Mouse (Mus musculus): Measurements from ENCODE around the gene Cox6a1. TPM values are rescaled to one million over a fixed set of nuclear protein-coding genes. Genes with fewer than 3 reads are reported as not detected.

The Cox6a1 gene
- total and polyA plus RNA-seq, 2 experiments: 422 to 2,238 TPM

DNA sequence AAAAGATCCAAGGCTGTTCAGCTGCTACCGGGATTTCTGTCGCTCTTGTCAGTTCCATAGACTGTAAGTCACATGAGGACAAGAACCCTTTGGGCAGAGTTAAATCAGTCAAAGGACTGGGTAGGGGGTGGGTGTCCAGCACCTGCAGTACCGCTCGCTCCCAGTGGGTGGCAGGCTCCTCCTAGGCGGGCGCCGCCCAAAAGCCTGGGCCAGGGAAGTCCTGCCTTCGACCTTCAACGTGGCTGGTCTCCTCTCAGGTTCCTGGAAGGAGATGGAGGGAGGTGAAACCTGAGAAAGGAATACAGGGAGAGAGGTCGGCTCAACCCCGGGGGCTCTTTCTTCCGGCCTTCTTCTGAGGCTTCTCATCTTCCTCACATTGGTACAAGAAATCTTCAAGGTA, 10.1 kb upstream of the Cox6a1 start:
- H3K27ac ChIP-seq (replicated peaks; ENCODE audit: insufficient read depth, low read depth, low read length): no peak overlapping the region
- no peak overlapping the region for H3K9ac ChIP-seq (ENCODE audit: low read depth, low read length)
- no peaks in the 10 kb centered on the region for H3K79me2 ChIP-seq (ENCODE audit: control insufficient read depth, insufficient read depth, low read length)
- no peak overlapping the region for H3K4me3 ChIP-seq (ENCODE audit: insufficient read depth, low read depth, low read length)
- no peaks in the 10 kb centered on the region for H3K36me3 ChIP-seq (ENCODE audit: control insufficient read depth, insufficient read depth, low read length)
- WGBS: 5% methylated on average over 12 of the region's 12 CpGs
- H3K27me3 ChIP-seq (ENCODE audit: control insufficient read depth, insufficient read depth, low read length): no peaks in the 10 kb centered on the region; the same call in none of the 2 replicates
- TF ChIP-seq POLR2A (IDR thresholded peaks at IDR 0.05; ENCODE audit: extremely low read depth, insufficient read depth, low read length) (no peak), CTCF (IDR thresholded peaks at IDR 0.05; ENCODE audit: low read depth, low read length) (peak; percentile 93)
- no peaks in the 10 kb centered on the region for H3K4me1 ChIP-seq (ENCODE audit: control insufficient read depth, insufficient read depth, low read length)
- peak; percentile 40 for DNase-seq (ENCODE audit: extremely low read depth, low read depth, low spot score)

DNA sequence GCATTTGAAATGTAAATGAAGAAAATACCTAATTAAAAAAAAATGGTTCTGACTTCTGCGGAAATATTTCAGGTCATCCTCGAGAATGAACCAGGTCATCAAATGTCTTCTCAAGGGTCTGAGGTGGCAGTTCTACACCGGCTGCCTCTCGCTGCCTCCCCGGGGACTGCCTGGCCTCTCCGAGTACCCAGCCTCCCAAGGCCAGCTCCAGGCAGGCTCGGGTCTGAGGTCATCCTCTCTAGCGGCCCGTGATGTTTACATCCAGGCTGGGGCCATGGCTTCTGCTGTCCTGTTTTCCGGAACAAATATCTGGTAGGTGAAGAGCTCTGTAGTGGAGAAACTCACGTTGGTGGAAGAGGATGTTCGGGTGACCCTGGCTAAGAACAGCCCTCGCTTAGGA, 6.3 kb upstream of the Cox6a1 start:
- WGBS: 25% methylated on average over 13 of the region's 13 CpGs
- DNase-seq (ENCODE audit: extremely low read depth, low read depth, low spot score): no peak
- Histone ChIP-seq H3K27ac (replicated peaks; ENCODE audit: insufficient read depth, low read depth, low read length) (no peak overlapping the region), H3K36me3 (ENCODE audit: control insufficient read depth, insufficient read depth, low read length) (no peaks in the 10 kb centered on the region), H3K4me1 (ENCODE audit: control insufficient read depth, insufficient read depth, low read length) (no peaks in the 10 kb centered on the region), H3K27me3 (ENCODE audit: control insufficient read depth, insufficient read depth, low read length) (no peaks in the 10 kb centered on the region; the same call in 1 of the 2 replicates), H3K79me2 (ENCODE audit: control insufficient read depth, insufficient read depth, low read length) (no peaks in the 10 kb centered on the region), H3K9ac (ENCODE audit: low read depth, low read length) (no peak overlapping the region), H3K4me3 (ENCODE audit: insufficient read depth, low read depth, low read length) (no peak overlapping the region)
- TF ChIP-seq CTCF (IDR thresholded peaks at IDR 0.05; ENCODE audit: low read depth, low read length) (no peak), POLR2A (IDR thresholded peaks at IDR 0.05; ENCODE audit: extremely low read depth, insufficient read depth, low read length) (no peak)

DNA sequence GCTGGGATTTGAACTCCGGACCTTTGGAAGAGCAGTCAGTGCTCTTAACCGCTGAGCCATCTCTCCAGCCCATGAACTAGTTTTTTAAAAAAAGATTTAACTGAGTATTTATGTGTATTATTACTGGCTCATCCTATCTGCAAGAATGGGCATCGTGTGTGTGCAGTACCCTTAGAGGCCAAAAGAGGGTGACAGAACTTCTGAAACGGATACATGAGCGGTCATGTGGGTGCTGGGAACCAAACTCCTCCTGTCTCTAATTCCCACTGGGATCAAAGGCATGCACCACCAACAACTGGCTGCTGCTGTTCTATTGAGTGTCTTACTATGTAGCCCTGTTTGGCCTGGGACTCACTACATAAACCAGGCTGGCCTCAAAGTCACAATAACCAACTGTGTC, 2.6 kb upstream of the Cox6a1 start:
- DNase-seq (ENCODE audit: extremely low read depth, low read depth, low spot score): no peak
- Histone ChIP-seq H3K27ac (replicated peaks; ENCODE audit: insufficient read depth, low read depth, low read length) (no peak overlapping the region), H3K4me1 (ENCODE audit: control insufficient read depth, insufficient read depth, low read length) (peaks cover 6% of the 10 kb centered on the region; the same call in 1 of the 2 replicates), H3K36me3 (ENCODE audit: control insufficient read depth, insufficient read depth, low read length) (no peaks in the 10 kb centered on the region), H3K4me3 (ENCODE audit: insufficient read depth, low read depth, low read length) (no peak overlapping the region), H3K27me3 (ENCODE audit: control insufficient read depth, insufficient read depth, low read length) (no peaks in the 10 kb centered on the region; the same call in 1 of the 2 replicates), H3K79me2 (ENCODE audit: control insufficient read depth, insufficient read depth, low read length) (peaks cover 13% of the 10 kb centered on the region; the same call in 1 of the 2 replicates), H3K9ac (ENCODE audit: low read depth, low read length) (no peak overlapping the region)
- WGBS: 83% methylated on average over 5 of the region's 5 CpGs
- TF ChIP-seq CTCF (IDR thresholded peaks at IDR 0.05; ENCODE audit: low read depth, low read length) (no peak), POLR2A (IDR thresholded peaks at IDR 0.05; ENCODE audit: extremely low read depth, insufficient read depth, low read length) (no peak)

DNA sequence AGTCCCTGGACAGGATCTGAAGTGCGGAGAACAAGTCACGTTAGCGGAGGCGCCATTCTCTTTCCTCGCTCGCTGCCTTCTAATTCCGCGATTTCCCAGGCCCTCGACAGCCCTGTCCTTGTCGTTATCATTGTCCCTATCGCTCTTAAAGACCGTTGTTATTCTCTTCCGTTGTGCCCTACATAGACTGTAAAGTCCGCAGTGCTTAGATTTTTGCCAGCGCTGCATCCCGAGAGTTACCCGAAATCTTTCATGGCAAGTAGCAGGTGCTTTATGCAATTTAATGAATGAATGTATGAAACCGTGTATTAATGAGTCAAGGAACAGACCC, 409 bp upstream of the Cox6a1 start:
- peak overlapping the region; percentile 66 for H3K9ac ChIP-seq (ENCODE audit: low read depth, low read length)
- under 1% methylated on average over 18 of the region's 18 CpGs for WGBS
- peaks cover 17% of the 10 kb centered on the region; the same call in 1 of the 2 replicates for H3K79me2 ChIP-seq (ENCODE audit: control insufficient read depth, insufficient read depth, low read length)
- peaks cover 15% of the 10 kb centered on the region; the same call in 1 of the 2 replicates for H3K36me3 ChIP-seq (ENCODE audit: control insufficient read depth, insufficient read depth, low read length)
- no peak for DNase-seq (ENCODE audit: extremely low read depth, low read depth, low spot score)
- H3K27ac ChIP-seq (replicated peaks; ENCODE audit: insufficient read depth, low read depth, low read length): peak overlapping the region; percentile 71
- TF ChIP-seq CTCF (IDR thresholded peaks at IDR 0.05; ENCODE audit: low read depth, low read length): no peak
- no peaks in the 10 kb centered on the region for H3K27me3 ChIP-seq (ENCODE audit: control insufficient read depth, insufficient read depth, low read length)
- peaks cover 6% of the 10 kb centered on the region; the same call in 1 of the 2 replicates for H3K4me1 ChIP-seq (ENCODE audit: control insufficient read depth, insufficient read depth, low read length)
- peak overlapping the region; percentile 62 for H3K4me3 ChIP-seq (ENCODE audit: insufficient read depth, low read depth, low read length)

DNA sequence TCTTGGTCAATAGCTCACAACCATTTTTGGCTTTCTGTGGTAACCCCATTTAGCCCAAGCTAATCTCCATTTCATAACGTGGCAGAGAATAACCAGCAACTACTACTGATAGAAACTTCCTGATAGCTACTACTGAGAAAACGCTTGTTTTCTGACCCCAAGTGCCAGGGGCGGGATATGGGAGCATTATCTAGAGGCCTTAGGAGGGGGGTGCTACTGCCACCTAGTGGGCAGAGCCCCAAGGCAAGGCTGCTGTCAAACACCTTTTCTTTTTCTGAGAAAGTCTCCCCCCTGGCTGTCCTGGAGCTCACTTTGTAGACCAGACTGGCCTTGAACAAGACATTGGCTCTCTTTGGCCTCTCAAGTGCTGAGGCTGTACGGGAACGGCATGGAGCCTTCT, 1.2 kb downstream of the Cox6a1 start:
- peaks cover 17% of the 10 kb centered on the region; the same call in 1 of the 2 replicates for H3K79me2 ChIP-seq (ENCODE audit: control insufficient read depth, insufficient read depth, low read length)
- peak overlapping the region; percentile 6; the same call in 1 of the 2 replicates for H3K9ac ChIP-seq (ENCODE audit: low read depth, low read length)
- no peaks in the 10 kb centered on the region for H3K27me3 ChIP-seq (ENCODE audit: control insufficient read depth, insufficient read depth, low read length)
- peak; percentile 85 for TF ChIP-seq CTCF (IDR thresholded peaks at IDR 0.05; ENCODE audit: low read depth, low read length)
- TF ChIP-seq POLR2A (IDR thresholded peaks at IDR 0.05; ENCODE audit: extremely low read depth, insufficient read depth, low read length): no peak
- H3K36me3 ChIP-seq (ENCODE audit: control insufficient read depth, insufficient read depth, low read length): peaks cover 24% of the 10 kb centered on the region; the same call in 1 of the 2 replicates
- H3K27ac ChIP-seq (replicated peaks; ENCODE audit: insufficient read depth, low read depth, low read length): no peak overlapping the region
- H3K4me3 ChIP-seq (ENCODE audit: insufficient read depth, low read depth, low read length): peak overlapping the region; percentile 23
- H3K4me1 ChIP-seq (ENCODE audit: control insufficient read depth, insufficient read depth, low read length): peaks cover 6% of the 10 kb centered on the region; the same call in 1 of the 2 replicates
- DNase-seq (ENCODE audit: extremely low read depth, low read depth, low spot score): peak; percentile 67
- under 1% methylated on average over 5 of the region's 5 CpGs for WGBS

DNA sequence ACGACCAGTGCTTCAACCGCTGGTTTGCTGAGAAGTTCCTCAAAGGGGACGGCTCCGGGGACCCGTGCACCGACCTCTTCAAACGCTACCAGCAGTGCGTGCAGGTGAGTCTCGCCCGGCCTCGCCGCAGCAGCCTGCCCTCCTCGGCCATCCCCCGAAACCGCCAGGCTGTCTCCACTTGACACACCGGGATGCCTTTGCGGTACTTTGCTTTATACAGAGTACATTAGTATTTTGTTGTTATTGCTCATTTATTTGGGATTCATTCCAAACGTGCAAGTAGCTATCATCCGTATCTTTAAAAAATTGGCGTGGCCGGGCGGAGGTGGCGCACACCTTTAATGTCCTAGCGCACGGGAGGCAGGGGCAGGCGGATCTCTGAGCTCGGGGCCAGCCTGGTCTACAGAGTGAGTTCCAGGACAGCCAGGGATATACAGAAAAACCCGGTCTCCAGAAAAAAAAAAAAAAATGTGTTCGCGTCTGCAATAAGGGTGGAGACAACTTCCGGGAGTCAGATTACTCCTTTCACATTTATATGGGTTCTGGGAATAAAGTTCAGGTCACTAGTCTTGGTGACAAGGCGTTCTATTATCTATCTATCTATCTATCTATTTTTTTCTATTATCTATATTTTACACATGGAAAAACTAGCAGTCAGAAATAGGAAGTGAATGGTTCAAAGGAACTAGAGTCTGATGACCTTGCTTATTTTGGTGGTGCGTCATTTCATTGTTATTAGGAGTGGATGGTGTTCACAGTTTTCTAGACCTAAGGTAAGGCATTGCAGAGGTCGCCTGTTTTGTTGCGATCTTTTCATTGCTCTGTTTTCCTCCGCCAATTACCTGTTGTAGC, 7.2 kb downstream of the Cox6a1 start:
- H3K79me2 ChIP-seq (ENCODE audit: control insufficient read depth, insufficient read depth, low read length): peaks cover 9% of the 10 kb centered on the region; the same call in 1 of the 2 replicates
- 6% methylated on average over 36 of the region's 36 CpGs for WGBS

More for the DNA sequence above, 7.2 kb downstream of the Cox6a1 start:
- peaks cover 9% of the 10 kb centered on the region for H3K4me1 ChIP-seq (ENCODE audit: control insufficient read depth, insufficient read depth, low read length)
- 0 out of 2 replicates have a peak overlapping the region, but pooled peaks have one; percentile 10 for H3K27ac ChIP-seq (replicated peaks; ENCODE audit: insufficient read depth, low read depth, low read length)
- peaks cover 24% of the 10 kb centered on the region; the same call in 1 of the 2 replicates for H3K36me3 ChIP-seq (ENCODE audit: control insufficient read depth, insufficient read depth, low read length)
- no peak for DNase-seq (ENCODE audit: extremely low read depth, low read depth, low spot score)
- TF ChIP-seq CTCF (IDR thresholded peaks at IDR 0.05; ENCODE audit: low read depth, low read length) (no peak), POLR2A (IDR thresholded peaks at IDR 0.05; ENCODE audit: extremely low read depth, insufficient read depth, low read length) (no peak)
- H3K4me3 ChIP-seq (ENCODE audit: insufficient read depth, low read depth, low read length): peak overlapping the region; percentile 80
- H3K9ac ChIP-seq (ENCODE audit: low read depth, low read length): peak overlapping the region; percentile 68
- no peaks in the 10 kb centered on the region for H3K27me3 ChIP-seq (ENCODE audit: control insufficient read depth, insufficient read depth, low read length)
